Mouse (Mus musculus) spleen, adult 2 months (tissue): ENCODE data around the gene Btbd19.

Experiments
- CTCF ChIP-seq: fragments of 200-500 bp; IDR thresholded peaks from 2 replicates; pipeline ENCODE4 v1.5.1; 2011; ENCODE audit warnings: mild to moderate bottlenecking, inconsistent platforms; ENCODE audit not compliant: insufficient read depth, insufficient read length, insufficient replicate concordance; ENCODE audit errors: extremely low read depth
- POLR2A ChIP-seq: fragments of 200-500 bp; IDR thresholded peaks from 2 replicates; pipeline ENCODE4 v1.6.1; 2011; ENCODE audit warnings: low read depth, low read length, inconsistent platforms

- no peak for TF ChIP-seq CTCF
- no peak for TF ChIP-seq POLR2A
Observed at GRCm38 (mm10) chr4:117149291-117150211, 24.0 kb upstream of the Btbd19 start.
